Mouse (Mus musculus) G1E-ER4 (cell line): ENCODE data around the gene Polr1e. TPM values are rescaled to one million over a fixed set of nuclear protein-coding genes. Genes with fewer than 3 reads are reported as not detected.

Source experiments
- GATA1 ChIP-seq: IDR thresholded peaks from one replicate; pipeline ENCODE4 v1.8.0; 2012; ENCODE audit warnings: low read length, inconsistent platforms
- polyA plus RNA-seq: library from polyadenylated mRNA; stranded (reverse); fragments of >175 nt; gene quantifications from 2 replicates; pipeline ENCODE4 v1.2.3, GENCODE M21; 2012

Gene Polr1e
- polyA plus RNA-seq, 1 experiment: 4.4 TPM

DNA sequence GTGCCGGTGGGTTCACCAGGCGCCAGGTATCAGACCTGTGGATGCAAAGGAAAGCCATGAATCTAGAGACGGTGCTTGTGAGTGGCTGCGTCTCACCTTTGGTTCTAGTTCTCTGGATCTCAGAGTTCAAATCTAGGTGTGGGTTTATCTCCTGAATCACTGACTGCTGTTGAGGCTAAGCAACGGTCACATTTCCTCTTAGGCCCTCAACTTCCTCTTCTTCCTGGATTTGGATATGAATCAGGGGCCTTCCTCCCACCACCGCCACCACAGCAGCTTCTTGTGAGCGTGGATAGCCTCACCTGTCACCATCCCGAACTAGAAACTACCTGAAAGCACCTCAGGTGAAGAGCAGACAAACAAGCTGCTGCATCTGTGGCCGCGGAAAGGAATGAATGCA, 17.7 kb downstream of the Polr1e start:
- no peak for TF ChIP-seq GATA1

DNA sequence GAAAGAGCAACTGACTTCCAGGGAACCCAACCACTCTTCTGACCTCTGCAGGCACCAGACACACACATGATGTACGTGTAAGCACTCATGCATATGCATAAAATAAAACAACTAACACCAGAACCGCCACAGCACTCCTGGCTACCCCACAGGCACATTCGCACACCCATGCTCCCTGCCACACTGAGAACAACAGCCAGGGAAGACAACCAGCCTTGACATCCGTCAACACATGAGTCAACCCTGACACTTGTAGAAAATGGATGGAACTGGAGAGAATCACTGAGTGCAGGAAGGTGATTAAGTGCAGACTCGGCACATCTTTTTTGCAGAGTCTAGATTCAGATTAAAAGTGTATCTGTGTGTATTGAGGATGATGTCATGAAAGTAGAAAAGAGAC, 18.2 kb downstream of the Polr1e start:
- TF ChIP-seq GATA1: no peak

DNA sequence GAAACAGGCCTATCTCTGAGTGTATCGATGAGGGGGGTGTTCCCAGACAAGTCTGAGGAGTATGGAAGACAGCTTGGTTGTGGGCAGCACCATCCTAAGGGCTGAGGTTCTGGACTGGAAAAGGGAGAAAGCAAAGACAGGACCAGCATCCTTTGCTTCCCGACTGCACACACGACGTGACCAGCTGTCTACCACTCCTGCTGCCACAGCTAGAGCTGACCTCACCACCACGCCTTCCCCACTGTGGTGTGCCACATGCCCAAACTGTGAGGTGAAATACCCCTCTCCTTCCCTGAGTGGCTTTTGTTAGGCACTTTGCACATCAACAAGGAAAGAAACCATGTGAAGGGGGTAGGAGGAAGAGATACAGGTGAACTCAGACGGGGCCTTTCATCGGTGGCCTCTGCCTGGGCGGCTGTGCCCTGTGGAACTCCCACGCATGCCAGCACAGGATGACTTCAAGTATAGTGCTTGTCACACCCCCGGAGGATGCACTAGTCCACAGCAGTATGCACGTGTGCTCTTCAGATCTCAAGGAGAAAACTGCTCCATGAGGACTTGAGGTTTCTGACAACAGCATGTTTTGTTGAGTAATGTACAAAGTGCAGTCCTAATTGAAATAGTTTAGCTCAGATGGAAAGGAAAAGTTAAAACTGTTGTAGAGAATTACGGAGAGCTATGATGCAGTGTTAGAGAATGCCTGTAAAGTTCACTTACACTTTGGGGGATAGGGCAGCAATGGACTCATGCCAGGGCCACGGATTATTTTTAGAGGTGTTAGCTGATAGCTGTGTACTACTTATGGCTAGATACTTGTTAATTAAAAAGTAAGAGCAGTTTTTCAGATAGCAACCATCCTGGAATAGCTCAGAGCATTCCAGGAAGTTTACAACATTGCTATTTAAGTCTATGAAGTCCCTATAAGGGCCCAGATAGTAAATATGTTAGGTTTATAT, 19.4 kb downstream of the Polr1e start:
- TF ChIP-seq GATA1: no peak

DNA sequence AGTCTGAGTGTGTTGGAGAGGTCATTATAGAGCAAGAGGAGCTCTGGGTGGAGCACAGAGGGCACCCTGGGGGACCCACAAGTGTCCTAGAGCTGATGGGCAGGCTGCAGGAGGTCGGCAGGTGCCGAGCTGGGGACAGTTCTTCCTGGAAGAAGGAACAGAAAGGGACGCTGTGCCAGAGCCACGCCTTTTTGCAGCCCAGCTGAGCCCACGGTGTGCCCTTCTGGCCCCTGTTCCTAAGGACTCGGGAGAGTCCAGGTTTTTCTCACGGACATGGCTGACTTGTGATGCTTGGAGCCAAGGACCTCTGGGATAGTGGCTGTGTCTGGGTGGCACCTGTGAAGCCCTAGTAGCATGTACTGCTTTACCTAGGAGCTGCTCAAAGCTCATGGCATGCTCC, 22.4 kb downstream of the Polr1e start:
- no peak for TF ChIP-seq GATA1

DNA sequence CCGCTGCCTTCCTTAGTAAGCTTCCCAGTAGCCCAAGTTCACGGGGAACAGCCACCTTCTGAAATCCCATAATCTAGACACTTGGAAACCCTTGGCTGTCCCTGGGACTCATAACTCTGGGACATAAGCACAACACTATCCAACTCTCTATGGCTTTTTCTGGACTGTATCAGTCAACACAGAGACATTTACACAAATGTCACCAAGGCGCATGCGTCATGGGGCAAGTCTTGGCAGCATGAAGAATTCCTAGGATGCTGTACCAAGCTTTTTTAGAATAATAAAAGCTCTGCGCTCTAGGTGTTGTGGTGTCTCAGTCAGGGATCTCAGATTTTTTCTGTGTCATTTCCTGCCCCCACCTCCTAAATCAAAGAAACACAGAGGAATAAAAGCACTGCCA, 28.3 kb downstream of the Polr1e start:
- no peak for TF ChIP-seq GATA1

DNA sequence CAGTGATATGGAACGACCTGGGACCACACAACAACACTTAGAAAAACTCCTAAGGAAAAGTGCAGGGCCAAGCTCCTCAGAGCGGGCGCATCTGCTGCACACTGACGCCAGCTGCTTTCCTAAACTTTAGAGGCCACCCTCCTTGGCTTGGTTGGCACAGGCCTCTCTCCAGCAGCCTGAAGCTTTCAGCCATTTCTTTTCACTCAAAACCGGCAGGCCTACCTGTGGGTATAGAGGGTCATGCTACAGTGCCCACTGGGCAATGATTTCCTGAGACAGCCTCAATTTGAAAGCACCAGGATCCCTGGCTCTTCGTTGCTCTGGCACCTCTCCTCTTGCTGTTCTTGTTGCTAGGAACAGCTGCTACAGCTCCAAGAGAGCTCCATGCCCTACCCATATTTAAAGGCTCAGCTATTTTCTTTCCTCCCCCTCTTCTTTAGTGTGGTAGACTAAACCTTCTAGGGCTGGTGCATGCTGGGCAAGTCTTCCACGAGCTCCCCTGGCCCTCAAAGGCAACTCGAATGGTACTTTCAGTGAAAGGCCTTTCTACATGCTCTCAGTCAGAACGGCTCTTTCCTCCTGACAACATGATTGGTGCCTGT, 29.0 kb downstream of the Polr1e start:
- TF ChIP-seq GATA1: no peak

DNA sequence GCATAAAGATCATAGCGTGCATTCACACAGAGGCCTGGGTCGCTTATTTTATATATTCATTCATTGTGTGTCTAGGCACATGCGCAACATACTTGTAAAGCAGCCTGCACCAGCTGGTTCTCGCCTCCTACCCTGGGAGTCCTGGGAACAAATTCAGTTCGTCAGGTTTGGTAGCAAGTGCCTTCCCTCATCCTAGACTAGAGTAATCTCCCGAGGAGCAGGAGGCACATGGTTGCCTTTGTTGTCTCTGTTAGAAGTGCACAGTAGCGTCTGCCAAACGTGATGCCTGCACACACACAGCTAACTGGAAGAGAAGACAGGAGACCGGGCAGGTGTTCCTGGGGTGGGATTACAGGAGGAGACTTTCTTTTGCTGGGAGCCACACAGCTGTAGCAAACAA, 29.6 kb downstream of the Polr1e start:
- TF ChIP-seq GATA1: no peak

DNA sequence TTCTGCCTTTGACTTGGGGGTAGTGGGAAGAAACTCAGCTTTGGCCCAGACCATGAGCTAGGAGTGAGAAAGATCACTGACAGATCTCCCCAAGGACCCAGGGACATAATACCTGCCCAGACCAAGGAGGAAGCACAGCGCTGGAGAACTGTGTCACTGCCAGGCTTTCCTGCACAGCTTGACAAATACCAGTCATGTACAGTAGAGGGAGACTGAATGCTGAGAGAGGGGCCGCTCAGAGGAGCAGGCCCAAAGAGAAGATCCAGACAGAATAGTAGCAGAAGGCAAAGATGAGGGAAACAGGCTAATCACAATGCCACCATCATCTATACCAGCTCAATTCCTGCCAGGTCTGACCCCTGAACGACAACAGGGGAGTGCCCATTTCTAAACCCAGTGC, 36.5 kb downstream of the Polr1e start:
- TF ChIP-seq GATA1: no peak

DNA sequence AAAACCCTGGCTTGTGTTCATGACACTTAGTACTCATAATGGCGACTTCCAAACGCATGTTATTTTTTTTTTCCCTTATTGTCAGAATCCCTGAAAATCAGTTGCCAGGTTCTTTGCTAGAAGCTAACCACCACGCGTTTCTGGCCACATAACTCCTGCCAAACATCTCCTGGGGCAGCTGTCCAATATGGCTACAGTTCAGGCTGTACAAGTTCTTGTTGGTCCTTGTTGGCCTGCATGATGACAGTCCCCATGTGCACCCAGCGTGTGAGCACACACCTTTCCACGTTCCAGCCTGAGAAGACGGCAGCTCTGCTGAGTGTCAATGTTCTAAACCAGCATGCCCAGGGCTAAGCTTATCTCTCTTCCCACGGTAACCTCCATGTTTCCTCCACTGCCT, 37.1 kb downstream of the Polr1e start:
- TF ChIP-seq GATA1: no peak

DNA sequence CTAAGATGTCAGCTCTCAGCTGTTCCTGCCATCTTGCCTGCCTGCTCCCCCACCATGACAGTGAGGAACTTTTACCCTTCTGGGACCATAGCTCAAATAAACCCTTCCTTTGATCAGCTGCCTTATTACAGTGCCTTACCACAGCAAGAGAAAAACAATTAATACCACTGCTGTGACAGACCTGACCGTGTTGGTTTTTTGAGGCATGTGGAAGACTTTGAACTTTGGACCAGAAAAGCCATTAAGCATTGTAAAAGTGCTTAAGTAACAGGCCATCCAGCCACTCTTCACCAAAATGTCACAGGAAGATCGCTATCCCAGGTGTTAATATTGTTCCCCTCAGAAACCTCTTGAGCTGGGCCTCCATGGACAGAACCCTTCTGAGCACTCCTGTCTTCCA, 46.2 kb downstream of the Polr1e start:
- TF ChIP-seq GATA1: no peak

DNA sequence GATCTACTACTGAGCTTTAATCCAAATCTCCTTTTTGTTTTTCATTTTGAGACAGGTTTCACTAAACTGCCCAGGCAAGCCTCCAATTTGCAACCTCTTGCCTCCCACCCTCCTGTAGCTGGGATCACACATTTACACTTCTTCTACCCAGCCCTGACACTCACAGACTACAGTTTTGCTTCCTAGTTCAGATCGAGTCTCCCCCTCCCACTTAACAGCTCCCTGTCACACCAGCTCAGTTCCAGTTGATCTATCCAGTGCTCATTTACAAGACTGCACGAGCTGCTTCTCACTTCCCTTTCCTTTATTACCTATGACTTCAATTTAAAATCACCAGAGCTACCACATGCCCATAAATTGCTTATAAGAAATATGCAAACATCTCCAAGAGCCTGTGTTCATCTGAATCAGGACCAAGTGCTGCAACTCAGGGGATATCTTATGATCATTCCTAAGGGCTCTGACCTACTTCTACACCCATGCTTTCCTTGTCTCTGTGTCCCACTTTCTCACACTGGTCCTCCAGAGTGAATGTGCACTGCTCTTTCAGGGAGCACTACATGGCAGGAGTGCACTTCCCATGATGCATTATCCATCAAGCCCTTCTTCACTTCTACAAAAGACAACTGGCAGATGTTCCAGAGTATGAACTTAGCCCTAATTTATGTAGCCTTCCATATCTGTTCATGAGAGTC, 47.8 kb downstream of the Polr1e start:
- no peak for TF ChIP-seq GATA1

DNA sequence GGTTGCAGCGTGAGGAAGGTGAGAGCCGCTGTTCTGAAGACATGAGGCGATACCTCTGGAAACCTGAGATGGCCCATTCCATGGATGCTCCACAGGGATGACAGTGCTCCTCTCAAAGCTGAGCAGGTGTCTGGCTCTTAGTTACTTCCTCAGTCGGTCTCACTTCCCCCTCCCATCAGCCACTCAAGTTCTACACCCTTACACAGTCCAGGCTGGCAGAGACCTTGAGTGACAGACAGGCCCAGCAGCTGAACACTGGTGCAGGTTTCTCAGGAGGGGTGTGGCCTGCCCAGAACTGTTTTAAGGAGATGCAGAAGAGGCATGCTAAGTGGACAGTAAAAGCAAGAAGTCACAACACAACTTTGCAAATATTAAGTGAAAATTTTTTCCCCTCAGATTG, 49.4 kb downstream of the Polr1e start:
- no peak for TF ChIP-seq GATA1

DNA sequence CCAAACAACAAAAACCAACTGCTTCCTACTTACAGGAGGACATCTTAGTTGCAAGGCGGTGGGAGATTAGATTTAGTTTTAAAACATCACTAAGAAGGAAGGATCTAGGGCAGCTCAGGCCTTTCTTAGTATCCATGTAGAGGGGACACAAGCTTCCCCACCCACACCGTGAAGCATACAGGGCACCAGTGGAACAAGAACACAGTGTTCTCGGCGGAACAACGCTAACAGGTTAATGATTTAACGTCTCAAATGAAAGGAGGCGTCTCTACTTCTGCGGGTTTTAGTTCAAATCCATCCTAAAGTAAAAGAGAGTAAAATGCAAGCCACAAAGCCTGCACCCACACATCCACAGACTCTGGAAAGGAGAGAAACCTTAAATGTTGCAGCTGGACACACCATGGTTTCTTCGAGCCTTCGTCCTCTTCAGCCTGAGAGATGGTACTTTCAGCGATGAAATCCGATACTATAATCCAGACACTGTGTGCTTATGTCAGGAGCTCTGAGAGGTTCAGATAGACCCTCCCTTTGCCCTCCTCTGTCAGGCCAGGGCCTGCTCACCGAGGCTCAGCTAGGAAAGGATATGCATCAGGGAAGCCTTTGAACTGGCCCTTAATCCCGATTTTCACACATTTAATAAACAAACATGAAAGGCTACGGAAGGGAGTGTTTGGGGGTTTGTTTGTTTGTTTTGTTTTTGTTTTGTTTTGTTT, 54.0 kb downstream of the Polr1e start:
- TF ChIP-seq GATA1: no peak

DNA sequence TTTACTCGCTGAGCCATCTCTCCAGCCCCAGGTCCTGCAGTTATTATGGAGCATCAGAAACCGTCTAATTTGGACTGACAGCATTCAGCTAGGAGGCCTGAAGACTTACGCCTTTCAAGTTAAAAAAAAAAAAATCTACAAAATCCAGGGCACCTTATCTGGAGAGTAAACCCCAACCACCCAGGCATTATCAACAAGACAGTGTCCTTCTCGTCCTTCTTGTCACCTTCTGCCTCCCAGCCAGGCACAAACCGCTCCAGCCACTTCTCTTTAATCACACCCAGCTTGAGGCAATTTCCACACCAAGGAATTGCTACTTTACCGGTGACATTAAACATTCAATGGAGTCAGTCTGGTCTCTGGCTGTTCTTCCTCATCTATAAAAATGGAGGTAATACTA, 55.2 kb downstream of the Polr1e start:
- no peak for TF ChIP-seq GATA1

DNA sequence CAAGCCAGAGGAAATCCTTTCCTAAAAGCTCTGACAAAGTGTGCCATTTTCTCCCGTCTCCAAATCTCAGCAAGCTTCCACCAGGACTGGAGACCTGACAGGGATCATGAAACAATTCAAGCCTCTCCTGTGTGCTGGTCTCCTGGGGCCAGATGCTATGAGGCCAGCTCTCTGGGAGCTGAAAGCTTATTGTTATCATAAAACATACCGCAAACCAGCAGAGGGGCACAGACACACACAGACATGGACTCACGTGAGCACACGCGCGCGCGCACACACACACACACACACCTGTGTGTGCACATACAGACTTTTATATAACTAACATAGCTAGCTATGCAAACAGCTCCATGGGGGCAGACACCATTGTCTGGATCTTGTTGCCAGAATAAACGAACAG, 64.6 kb downstream of the Polr1e start:
- TF ChIP-seq GATA1: no peak

DNA sequence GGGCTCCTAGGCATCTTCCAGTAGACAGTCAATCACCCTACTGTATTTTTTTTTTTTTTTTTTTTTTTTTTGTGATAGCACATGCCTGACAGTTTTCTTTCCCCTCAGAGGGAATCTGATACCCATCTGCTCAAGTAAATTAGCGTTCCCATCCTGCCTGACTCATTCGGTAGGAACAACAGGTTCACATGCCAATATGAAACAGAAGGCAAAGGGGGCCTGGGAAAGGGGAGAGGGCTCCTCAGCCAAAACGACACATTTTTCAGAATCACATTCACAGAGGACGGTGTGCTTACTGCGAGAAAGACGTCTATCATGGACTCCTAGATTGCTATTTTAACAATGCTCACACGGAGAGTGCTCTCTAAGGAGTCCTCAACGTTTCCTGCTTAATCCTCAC, 65.1 kb downstream of the Polr1e start:
- no peak for TF ChIP-seq GATA1
